Mouse (Mus musculus) layer of hippocampus, postnatal 14 days (tissue): Measurements from ENCODE around the gene Entpd7. TPM values are rescaled to one million over a fixed set of nuclear protein-coding genes. Genes with fewer than 3 reads are reported as not detected.

Experiments
- DNase-seq, 2 experiments: peaks; one replicate each; pipeline ENCODE4 v3.0.0; 2021 to 2022; ENCODE audit warnings: low spot score in 2 of 2, mixed read lengths in 1 of 2
- total RNA-seq, 2 experiments: library from RNA; stranded (reverse); gene quantifications; 2 replicates each; pipeline ENCODE4 v1.2.3; 2021

Gene Entpd7
- total RNA-seq, 2 experiments from 2014 or later: 26.9 to 29.6 TPM

- DNase-seq: no peak
Observed at GRCm38 (mm10) chr19:43720061-43720460, 30.6 kb downstream of the Entpd7 start.

DNA sequence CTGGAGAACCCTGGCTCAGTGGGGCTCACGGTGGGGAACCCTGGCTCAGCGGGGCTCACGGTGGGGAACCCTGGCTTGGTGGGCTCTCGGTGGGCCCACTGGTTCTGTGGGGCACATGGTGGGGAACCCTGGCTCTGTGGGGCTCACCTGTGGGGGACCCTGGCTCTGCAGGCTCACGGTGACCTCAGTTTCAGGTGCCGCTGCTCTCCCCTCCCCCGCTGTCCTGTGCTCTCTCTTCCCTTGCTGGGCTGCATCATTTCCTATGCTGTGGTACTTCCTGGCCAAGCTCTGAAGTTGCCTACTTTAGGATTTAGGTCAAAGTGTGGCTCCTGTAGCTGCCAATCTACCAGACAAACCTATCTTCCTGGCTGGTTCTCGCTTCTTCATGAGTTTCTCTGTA is 33.4 kb downstream of the Entpd7 start:
- DNase-seq: no peak

- DNase-seq: no peak
Observed at GRCm38 (mm10) chr19:43723501-43723900, 34.0 kb downstream of the Entpd7 start.

DNA sequence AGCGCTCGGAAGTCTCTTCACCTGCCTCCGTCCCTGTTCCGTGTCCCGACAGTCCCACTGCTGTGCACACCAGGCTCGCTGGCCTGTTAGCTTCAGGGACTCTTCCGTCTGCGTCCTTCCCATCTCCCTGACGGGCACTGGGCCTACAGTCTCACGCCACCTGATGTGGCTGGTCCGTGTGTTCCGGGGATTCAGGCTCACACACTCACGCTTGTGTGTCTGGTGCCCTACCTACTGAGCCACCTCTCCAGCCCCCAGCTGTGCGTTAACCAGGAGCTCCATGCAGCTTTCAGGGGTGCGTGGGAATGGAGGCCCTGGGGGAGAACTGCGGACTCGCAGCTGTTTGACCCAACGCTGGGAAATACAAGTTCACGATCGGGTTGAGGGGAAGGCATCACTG is 34.7 kb downstream of the Entpd7 start:
- DNase-seq: no peak

DNA sequence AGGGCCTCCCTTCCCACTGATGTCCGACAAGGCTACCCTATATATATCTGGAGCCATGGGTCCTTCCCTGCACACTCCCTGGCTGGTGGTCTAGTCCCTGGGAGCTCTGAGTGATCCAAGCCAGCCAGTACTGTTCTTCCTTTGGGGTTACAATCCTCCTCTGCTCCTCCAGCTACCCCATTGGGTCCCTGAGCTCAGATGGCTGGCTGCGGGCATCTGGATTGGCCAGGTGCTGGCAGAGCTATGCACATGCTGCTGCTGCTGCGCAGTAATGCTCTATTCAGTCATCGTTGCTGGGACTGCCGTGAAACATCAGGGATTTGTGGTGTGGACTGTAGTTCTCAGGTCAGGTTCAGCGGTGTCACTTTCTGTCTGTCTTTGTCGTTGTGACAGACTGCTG is 35.3 kb downstream of the Entpd7 start:
- no peak for DNase-seq

GRCm38 (mm10) chr19:43726510-43727146 is 37.2 kb downstream of the Entpd7 start:
- no peak for DNase-seq

DNA sequence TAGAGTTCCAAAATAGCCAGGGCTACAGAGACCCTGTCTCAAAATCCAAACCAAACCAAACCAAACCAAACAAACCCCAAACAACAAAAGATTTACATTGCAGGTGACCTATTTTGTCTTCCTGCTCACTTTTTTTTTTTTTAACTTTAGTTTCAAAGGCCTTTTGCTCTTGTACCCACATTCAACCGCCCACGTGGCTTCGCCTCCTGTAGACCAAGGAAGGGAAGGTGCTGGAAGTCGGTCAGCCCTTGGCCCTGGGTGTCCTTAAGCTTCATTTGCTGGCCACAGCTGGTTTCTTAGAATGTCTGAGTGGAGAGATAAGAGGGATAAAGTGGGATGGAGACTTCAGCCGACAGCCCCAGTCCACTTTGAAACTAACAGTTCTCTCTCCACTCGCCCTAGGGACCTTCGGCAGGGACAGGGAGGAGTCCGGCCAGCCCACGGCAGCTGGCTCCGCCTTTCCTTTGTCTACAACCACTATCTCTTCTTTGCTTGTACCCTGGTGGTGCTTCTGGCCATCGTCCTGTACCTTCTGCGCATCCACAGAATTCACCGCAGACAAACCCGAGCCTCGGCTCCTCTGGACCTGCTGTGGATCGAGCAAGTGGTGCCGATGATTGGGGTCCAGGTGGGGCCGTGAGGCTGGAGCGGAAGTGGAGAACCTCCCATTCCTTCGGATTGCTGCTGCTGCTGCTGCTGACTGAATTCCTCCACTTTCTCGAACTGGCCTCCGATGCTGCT is 40.0 kb downstream of the Entpd7 start:
- no peak for DNase-seq

GRCm38 (mm10) chr19:43730037-43730428 is 40.6 kb downstream of the Entpd7 start:
- no peak for DNase-seq

DNA sequence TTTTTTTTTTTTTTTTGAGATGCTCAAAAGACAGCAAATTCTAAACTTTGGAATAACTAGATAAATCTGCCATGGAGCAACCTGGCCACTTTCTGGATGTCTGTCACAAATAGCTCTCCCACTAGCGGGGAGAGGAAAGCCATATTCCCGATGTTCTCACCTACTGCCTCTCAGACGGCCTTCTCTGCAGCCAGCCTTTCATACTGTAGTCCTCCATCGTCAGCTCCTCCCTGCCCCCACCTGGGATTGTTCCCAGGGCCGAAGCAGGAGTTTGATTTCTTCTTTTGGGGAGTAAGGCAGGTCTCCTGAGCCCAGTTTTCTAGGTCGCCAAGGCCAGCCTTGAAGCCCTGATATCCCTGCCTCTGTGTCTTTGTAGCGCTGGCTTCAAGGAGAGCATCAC is 41.7 kb downstream of the Entpd7 start:
- no peak for DNase-seq

- DNase-seq: no peak
Observed at GRCm38 (mm10) chr19:43738409-43738808, 48.9 kb downstream of the Entpd7 start.

- DNase-seq: no peak
Observed at GRCm38 (mm10) chr19:43743401-43743800, 53.9 kb downstream of the Entpd7 start.

GRCm38 (mm10) chr19:43745740-43746139 is 56.3 kb downstream of the Entpd7 start:
- no peak for DNase-seq

GRCm38 (mm10) chr19:43747877-43748276 is 58.4 kb downstream of the Entpd7 start:
- DNase-seq: no peak

DNA sequence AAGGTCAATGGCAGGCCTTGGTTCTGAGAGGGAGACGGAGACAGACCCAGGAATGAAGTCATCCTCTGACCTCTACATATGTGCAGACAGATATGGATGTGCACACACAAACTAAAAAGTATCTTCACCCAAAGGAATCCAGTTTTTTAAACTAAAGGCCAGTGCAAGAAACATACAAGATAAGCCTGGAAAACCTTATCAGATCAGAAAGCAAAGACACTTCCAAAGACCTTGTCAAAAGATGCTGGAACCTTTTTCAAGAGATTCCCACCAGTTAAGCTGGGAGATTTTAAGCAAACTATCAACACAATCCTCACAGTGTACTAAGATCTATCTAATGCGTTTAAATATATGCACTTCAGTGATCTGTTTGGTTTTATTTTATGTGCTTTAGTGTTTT is 60.5 kb downstream of the Entpd7 start:
- no peak for DNase-seq

- peak; percentile 96 for DNase-seq
Observed at GRCm38 (mm10) chr19:43752489-43753225, 63.2 kb downstream of the Entpd7 start, which contains the start of the genes Cutc and Cox15. Cutc (plus strand) TSS chr19:43752996. Cox15 (minus strand) TSS chr19:43753000.

- DNase-seq: peak; percentile 87
Observed at GRCm38 (mm10) chr19:43753226-43753835, 63.9 kb downstream of the Entpd7 start.

DNA sequence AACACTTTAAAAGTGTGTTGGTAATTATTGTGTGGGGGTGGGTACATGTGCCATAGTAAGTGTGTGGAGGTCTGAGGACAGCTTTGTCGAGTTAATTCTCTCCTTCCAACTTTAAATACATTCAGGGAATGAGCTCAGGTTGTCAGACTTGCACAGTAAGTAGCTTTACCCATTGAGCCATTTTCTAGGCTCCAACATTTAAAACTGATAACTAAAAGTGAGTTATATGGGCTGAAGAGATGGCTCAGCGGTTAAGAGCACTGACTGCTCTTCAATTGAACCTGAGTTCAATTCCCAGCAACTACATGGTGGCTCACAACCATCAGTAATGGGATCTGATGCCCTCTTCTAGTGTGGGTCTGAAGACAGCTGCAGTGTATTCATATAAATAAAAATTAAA is 64.8 kb downstream of the Entpd7 start:
- DNase-seq: no peak

DNA sequence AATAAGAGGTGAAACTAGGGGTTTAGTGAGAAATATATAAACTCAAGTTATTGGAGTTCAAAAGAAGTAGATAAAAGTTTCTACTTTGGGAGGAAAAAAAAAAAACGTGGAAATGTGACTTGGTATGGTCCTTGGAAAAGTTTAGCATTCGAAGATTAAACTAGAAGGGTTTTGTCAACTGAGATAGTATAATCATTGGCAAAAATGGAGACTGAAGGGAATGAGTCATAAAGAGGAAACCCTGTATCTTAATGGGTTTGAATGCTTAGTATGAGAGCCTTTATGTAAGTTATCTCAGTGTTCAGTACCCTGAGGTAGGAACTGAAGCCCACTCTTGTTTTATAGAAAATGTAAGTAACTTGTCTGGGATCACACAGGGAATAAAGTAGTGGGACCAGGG is 65.4 kb downstream of the Entpd7 start:
- no peak for DNase-seq

DNA sequence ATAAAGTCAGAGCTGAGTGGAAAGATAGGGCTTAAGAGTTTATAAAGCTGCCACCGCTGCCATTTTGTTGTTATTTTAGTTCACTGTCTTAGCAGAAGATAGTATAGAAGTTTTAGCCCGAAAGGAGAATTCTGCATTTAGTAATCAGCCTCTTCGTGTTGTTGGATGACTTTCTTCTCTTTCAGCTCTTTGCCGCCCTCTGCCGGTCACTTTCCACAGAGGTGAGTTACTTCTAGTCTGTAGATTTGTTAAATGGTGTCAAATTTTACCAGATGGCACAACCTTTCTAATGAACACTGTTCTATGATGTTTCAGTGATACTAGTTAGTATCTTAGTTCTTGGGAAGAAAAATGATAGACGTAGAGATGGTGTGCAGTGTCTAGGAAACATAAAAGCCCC is 71.0 kb downstream of the Entpd7 start:
- peak; percentile 24 to 56 for DNase-seq

DNA sequence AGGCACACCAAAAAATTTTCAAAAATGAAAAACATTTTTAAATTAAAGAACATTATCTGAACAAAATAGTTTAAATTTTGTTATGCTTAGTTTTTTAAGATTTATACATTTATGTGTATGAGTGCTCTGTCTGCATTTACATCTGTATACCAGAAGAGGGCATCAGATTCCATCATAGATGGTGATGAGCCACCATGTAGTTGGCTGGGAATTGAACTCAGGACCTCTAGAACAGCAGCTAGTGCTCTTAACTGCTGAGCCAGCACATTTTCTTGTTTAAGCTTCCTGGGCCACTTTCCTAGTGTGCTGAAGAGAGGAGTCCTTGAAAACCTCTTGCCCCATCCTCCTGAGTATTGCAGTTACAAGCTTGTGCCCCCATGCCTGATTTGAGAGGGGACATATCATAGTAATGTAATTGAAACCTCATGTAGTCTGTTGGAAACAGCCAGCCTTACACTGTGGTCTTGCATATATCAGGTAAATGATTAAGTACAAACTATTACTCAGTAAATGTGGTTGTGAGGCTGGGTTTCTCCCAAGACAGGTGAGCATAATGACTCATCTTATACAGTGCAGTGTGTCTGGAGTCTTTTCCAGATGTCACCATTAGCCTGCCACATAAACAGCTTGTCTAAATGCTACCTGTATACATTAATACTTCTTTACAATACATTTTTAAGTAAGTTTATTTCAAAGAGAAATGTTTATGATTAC is 72.2 kb downstream of the Entpd7 start:
- no peak for DNase-seq

DNA sequence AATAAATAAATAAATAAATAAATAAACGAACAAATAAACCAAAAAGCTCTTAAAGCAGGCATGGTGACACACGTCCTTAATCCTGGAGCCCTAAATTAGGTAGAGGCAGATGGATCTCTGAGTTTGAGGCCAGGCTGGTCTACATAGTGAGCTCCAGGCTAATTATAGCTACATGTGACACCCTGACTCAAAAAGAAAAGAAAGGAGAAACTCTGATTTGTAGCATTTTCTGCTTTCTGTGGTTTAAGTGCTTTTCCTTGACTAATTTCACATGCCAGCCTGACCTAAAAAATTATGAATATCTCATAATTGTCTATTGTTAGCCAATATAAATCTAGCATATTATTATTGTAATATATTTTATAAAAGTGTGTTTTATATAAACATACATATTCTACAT is 72.9 kb downstream of the Entpd7 start:
- DNase-seq: no peak
